Mouse (Mus musculus) left cerebral cortex, postnatal 36 days (tissue): ENCODE measurements around the gene Tmeff2. TPM values are rescaled to one million over a fixed set of nuclear protein-coding genes. Genes with fewer than 3 reads are reported as not detected.
"Not testable (repeated sequence)": the region's sequence is repeated elsewhere in the genome, so short reads cannot be mapped to it uniquely, and the experiment has no call there.

Experiments used
- DNase-seq, 2 experiments: peaks; one replicate each; pipeline ENCODE4 v3.0.0; 2021 to 2022; ENCODE audit warnings: low spot score in 2 of 2, mixed read lengths in 1 of 2
- intact Hi-C: fragments of 180-260 bp; cut with DNase I; formaldehyde crosslinking; loops from one replicate; pipeline ENCODE4 v1.15.1; 2025
- total RNA-seq, 2 experiments: library from RNA; stranded (reverse); gene quantifications; 2 replicates each; pipeline ENCODE4 v1.2.3; 2021

Gene Tmeff2
- total RNA-seq = 10 to 100 TPM; 47.9 to 54.4 TPM

DNA sequence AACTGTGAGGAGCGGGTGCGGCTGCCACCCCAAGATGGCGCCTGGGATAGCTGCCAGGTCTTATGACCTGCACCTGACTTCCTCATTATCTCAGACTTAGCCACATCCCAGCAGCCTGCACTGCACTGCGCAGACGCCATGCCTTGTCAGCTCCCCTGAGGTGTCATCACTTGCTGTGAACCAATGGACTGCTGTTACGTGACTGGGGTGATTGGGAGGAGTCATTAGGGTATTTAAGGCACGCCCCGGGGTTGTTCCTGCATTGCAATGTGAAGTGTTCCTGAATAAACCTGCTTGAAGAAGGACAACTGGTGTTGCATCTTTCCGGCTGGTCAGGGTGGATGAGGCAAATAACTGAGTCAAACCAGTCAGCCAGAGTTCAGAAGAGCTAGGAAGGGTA lies at the start of gene Tmeff2:
TSS of gene Tmeff2 (plus strand) at position 262 of the 400 bp plus-strand sequence.
- intact Hi-C loops, DNase-seq: not testable (repeated sequence)

DNA sequence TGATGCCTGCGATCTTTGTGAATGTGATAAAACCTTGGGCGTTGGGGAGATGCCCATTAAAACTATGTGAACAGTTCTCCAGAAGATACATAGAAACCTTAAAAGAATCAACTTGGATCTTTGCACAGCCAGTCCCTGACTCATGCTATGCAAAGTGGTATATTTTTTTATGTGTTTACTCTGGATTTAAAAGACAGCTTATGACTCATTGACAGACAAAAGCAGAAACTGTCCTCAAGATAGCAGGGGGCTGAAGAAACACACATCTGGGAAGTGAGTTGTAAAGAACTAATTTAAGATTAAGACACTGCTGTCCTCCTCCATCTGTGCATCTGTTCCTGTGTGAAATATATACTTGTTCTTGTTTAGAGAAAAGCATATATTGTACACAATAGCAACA lies 38.9 kb upstream of the Tmeff2 start:
- no peak for DNase-seq
- intact Hi-C loops = no loop called here

DNA sequence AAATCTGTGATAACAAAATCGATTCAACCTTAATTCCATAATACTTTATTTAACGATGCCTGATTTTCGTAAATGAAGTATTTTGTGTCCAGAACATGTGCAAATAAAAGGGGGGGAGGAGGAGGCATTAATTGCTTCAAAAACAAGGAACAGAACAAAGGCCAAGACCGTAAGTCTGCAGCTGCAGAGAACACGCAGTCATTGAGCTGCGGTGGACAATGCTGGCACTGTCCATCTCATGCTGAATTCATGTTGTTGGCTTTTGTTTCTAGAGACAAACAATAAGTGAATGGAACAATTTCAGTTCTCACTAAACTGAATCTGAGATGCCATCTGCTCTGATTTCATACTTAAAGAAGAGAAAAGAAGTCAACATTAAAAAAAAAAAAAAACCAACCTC lies 2.8 kb upstream of the Tmeff2 start:
- intact Hi-C loops = no loop called here
- no peak for DNase-seq

DNA sequence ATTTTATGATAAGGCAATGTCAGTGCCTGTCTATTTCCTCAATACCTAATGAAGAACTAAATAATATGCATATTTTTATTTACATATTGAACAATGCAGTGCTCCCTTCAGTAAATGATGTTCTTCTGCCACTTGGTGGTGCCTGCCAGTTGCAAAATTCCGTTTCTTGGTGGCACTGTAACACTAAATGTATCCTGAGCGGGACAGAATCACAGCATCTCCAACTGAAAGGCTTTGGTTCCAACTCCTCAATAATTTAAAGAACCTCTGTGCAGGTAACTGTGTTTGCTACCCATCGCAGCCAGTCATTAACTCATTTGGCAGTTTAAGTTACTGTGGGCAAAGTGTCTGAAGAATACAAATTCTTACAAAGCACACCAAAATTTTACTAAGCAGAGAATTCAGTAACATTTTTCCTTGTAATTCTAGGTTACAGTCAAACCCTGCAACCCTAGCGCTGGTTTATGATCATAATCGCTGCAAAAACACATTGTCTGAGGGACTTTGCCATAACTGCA lies 24.4 kb downstream of the Tmeff2 start:
- intact Hi-C loops = no loop called here
- DNase-seq = peak; percentile 37 to 46

DNA sequence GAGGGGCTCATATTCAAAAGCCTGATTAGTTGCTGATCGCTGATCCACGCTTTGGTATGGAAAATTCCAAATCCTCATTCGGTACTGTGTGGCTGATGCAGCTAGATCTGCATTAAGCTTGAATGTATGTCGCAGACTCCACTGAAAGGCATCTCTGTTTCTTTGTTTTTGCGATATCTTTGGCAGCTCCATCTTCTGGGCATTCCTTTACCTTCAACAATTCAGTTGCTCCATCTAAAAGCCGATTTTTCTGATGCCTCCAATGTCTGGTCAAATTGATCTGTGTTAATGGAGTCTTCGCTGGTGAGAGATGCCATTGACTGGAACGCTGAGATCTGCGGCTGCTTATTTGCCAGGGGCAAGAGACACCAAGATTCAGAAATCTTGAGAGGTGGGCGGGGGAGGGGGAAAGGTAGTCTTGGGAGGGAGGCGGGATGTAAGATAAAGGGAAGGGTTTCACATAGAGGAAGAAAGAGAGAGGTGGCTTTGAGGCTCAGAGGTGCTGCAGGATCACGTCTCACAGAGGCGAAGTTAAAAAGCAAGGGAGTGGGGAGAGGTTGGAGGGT lies 25.0 kb downstream of the Tmeff2 start:
- DNase-seq = peak; percentile 49
- intact Hi-C loops = no loop called here

DNA sequence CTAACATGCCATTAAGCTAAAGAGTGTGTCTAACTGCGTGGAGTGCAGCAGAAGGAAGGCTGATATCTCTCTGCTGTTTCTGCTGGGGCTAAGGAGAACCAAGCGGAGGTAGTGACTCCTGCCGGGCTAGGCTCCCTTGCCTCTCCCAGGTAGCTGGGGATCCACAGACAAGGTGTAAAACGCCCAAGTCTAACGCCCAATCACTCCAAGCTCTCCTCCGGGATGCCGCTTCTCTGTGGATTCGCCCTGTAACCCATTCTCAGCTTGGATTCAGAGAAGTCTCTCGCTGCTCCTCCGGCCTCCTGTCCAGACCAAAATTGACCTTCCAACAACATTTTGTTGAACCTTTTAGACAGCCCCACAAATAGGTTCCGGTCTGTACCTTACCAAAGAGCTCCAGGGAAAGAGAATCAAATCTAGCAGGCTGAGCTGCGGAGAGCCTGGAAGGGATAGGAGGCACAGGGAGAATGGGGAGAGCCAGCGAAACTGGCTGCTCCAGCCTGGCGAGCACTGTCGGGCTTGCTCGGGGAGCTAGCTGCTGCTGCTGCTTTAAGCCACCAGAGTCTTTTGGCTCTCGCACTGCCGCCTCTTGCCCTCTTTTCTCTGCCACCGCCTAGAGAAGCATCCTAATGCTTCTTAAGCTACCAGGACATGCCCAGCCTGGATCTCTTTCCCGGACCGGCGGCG lies 26.1 kb downstream of the Tmeff2 start:
- DNase-seq = peak; percentile 46 to 55
- intact Hi-C loops = loop anchor here (2.0 kb wide), 1 partner anchor 408 kb away; no protein-coding TSS in a partner anchor

DNA sequence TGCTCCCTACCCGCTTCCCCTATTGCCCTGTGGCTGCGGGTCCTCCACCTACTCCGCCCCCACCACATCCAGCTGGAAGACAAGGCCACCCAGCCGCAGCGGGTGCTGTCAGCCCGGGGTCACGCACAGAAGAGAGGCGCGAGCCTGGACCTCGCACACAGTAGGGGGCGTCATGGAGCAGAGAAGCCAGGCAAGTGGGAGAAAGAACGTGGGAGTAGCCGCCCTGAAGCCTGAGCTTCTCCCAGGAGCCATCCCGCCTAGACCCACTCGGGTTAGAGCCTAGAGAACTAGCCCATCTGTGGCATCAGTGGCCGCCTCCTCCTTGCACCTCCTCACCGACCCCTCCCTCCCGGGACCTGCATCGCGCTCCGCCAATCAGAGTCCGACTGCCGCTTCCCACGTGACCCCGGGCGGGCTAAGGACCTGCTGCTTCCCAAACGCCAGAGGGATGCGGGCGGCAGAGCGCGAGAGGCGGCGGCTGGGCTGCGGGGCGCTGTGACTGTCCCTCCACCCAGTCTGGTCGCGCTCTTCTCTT lies 26.7 kb downstream of the Tmeff2 start:
- DNase-seq = peak; percentile 95 to 98
- intact Hi-C loops = loop anchor here (2.0 kb wide), 1 partner anchor 408 kb away; no protein-coding TSS in a partner anchor

DNA sequence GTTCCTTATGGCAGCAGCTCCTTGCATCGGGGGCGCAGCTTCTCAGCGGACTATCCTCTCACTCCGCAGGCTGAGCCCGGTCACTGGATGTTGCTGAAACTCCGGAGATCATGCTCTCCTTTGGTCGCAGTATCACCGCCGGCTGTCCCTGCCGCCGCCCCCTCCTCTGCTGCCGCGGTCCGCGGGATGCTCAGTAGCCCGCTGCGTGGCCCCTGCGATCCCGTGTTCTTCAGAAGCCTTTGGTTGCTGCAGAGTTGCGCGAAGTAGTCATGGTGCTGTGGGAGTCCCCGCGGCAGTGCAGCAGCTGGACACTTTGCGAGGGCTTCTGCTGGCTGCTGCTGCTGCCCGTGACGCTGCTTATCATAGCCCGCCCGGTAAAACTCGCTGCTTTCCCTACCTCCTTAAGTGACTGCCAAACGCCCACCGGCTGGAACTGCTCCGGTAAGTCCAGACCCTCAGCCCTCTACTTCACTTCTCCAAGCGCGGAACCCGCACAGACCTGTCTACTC lies 27.3 kb downstream of the Tmeff2 start:
- intact Hi-C loops = loop anchor here (2.0 kb wide), 1 partner anchor 407 kb away; no protein-coding TSS in a partner anchor
- DNase-seq = peak; percentile 65 to 66

DNA sequence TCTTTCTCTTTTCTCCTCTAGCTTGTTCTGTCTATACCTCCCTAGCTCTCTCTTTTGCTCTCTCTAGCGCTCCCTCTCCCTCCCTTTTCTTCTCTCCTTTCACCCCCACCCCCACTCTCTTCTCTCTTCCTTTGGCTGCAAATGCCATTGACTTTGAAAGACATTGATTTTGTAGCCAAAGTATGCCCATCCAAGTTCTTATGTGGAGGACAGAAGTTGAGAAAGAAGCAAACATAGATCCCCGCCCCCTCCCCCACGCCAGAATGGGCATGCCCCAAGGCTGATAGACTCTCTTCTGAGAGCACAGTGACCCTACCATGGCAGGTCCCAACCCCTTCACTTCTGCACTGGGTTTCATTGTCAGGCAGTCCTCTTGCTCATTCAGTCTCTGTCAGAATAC lies 28.3 kb downstream of the Tmeff2 start:
- intact Hi-C loops = no loop called here
- no peak for DNase-seq

DNA sequence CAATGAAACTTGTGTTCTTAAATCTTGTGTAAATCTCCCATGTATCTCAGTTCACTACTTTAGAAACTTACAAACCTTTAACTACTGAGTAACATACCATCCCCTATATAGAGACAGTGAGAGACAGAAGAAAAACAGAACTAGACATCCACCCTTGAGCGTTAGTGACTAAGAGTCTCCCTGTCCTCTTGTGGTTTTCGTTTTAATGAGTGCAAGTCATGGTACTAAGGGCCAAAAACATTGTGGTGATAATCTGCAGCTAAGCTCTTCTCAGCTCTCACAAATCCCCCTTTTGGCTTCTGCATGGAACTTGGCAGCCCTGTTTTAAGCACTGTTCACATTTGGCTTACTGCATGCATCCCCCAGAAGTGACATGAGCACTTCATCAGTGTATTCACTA lies 34.6 kb downstream of the Tmeff2 start:
- no peak for DNase-seq
- intact Hi-C loops = no loop called here

DNA sequence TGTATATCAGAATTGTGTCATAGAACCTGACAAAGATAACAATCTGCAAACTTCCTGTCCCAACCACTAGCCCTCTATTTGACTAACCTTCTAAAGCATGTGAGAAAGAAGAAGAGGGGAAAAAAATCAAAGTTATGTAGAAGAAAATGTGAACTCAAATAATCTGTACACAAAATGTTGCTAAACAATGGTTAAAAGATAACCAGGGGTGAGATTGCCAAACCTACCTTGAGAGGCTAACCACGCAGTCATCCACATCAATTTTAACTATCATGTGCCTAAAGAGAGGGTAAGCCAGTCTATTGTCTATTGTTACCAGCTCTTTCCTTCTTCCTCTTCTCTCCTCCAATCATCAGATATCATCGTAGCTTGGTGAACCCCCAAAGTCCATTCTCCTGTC lies 35.0 kb downstream of the Tmeff2 start:
- intact Hi-C loops = no loop called here
- no peak for DNase-seq

DNA sequence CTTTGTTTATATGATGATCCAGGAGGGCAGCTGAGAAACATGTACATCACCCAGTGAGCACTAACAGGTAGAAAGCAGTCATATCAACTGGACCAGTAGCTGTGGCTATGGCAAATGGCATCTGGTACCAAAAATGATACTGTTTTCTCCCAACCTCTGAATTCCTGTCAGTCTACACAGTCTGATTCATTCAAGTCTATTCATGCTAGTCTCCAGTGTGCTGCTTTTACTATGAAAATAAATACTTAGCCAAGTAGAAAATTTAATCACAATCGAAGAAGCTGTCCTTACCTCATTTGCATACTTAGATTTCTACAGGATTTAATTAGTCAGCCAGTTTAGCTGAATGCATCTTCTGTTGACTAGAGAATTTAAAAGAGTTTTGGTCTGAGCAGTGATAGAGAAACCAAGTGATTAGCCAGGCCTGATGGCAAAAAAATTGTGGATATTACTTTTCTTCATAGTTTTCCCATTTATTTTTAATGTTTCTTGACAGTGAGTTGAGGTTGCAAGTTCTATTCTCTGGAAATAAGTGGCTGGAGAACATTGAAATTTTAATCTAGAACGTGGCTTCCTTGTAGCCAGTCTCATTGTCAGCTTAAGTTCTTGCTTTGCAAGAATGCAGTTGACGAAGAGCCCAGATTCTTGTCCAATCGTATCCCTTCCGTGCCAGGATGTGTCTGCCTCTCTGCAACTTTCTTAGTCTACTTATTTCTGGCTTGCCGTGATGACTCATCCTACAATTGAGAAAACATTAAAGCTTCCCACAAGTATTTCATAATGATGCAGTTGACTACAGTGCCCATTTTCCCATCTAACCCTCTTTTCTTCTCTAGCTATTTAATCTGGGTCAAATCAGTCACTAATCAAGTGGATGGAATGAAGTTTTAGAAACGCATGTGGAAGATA lies 39.9 kb downstream of the Tmeff2 start:
- no peak for DNase-seq
- intact Hi-C loops = no loop called here

DNA sequence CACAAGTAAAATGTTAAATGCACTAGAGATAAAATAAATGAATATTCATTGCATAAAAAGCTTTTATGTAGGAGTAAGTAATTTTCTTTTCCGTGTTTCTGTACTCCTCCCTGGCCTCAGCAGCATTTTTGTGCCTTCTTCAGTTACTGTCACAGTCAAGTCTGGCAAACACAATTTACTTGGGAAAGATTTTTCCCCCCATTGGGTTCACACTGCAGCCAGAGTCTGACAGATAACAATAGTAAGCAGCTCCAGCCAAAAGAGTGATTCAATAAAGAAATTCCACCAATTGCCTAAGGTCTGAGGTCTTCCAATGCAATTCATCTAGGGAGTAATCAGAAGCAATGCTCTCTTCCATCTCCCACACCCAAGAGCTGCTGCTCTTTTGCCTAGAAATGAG lies 48.1 kb downstream of the Tmeff2 start:
- intact Hi-C loops = no loop called here
- DNase-seq = no peak

DNA sequence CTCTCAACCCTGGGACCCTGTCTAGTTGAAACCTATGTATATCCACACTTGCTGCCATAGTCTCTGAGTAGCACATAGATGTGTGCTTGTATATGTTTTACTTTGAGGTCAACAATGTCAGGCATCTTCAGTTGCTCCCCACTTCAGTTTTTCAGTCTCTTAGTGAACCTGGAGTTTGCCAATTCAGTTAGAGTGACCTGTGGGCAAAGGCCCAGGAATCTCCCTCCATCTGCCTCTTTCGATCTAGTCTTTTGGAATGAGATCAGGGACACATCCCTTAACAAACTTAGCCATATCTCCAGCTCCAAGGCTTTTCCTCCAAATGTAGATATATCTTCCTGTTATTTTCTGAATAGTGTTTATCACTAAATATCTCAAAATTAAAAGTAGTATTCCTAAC lies 58.4 kb downstream of the Tmeff2 start:
- intact Hi-C loops = no loop called here
- no peak for DNase-seq

DNA sequence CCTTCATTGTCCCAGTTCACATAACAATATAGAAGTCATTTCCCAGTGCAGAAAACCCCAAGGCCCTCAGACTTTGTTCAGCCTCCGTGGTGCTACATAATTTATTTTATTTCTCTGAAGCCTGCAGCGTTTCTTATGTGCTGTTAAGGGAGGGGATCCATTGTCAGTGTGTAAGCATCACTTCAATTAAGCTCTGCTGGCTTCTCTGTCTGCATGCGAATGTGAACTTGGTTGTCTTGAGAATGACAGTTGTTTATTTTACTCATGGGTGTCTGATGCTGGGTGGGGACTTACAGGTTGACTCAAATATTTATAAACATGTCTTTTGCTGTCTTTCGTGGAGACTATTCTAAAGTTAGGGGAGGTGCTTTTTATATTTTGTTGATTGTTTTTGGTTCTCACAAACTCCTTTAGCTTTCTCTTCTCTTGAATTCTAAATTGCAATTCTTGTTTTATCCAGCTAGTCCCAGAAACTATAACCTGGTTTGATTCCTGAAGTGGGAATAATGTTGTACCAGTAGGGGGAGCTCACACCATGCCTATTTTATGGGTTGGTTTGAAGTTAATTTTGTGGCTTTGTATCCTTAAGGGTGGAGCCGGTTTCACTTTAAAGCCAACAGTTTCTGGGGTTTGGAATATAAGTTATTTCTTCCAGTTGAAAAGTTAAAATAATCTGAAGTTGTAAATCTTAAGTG lies 61.7 kb downstream of the Tmeff2 start:
- peak in 1 of 2 experiments; percentile 54 for DNase-seq
- intact Hi-C loops = loop anchor here (1.0 to 10.0 kb wide), 4 partner anchors 153 to 513 kb away; partner anchors contain the start of gene Nabp1

DNA sequence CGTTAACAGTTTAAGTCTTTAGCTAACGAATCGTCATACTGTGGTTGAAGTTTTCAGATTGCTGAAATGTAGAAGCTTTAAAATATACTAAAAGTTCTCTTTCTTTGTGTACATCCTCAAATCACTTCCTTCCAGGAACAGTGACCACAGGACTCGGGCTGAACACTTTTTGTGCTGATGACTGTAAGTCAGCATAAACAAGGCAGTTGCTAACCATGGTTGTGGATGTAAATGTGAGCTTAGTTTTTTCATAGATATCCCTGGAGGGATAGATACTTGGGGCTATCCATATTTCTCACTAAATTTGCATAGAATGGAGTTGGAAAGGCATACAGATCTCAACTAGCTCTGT lies 62.2 kb downstream of the Tmeff2 start:
- intact Hi-C loops = loop anchor here (1.0 to 10.0 kb wide), 4 partner anchors 152 to 512 kb away; partner anchors contain the start of gene Nabp1
- no peak for DNase-seq

DNA sequence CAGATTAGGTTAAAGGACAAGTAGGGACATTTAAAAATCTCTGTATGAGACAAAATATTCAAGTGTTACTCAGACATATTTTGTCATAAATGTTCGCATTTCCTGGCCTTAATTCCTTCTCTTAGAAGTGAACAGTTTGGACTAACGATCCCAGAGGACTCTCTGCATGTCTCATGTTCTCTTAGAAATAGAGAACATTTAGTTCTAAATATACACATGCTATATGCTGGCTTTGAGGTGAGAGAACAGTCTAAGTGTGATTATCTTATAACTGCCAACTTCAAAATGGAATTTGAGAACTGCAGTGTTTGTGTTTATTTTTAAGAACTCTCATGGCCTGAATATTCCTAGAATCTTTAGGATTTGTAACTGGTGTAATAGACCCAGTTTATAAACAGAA lies 69.2 kb downstream of the Tmeff2 start:
- intact Hi-C loops = loop anchor here (5.0 to 10.0 kb wide), 3 partner anchors 145 to 628 kb away; partner anchors contain the start of gene Nabp1
- DNase-seq = no peak

DNA sequence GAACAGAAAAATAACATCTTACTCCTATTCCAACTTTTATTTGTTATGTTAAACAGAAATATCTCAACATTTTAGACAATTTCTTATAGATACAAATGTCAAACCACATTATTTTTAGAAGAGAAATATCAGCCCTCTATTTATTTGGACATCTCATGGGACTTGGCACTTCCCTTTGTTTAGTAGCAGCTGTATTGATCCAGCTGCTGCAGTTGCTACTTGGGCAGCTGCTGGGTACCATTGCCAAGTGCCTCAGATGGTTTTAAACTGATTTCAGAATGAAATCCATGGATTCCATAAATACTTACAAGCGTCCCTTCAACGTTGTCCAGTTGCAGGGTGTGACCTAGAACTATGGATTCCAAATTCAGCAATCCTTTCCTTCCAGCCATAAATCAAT lies 70.4 kb downstream of the Tmeff2 start:
- intact Hi-C loops = no loop called here
- no peak for DNase-seq
